Mouse (Mus musculus) liver, adult 2 months (tissue): ENCODE data around the gene Tmem108.

Experiments used
- CTCF ChIP-seq: fragments of 200-500 bp; IDR thresholded peaks from 2 replicates; pipeline ENCODE4 v1.5.1; 2011; ENCODE audit warnings: low read depth, low read length, control low read depth
- POLR2A ChIP-seq: fragments of 200-500 bp; IDR thresholded peaks from 2 replicates; pipeline ENCODE4 v1.6.1; 2011; ENCODE audit warnings: low read length, control low read depth; ENCODE audit not compliant: insufficient read depth; ENCODE audit errors: extremely low read depth

GRCm38 (mm10) chr9:103485606-103486005 is 276.0 kb downstream of the Tmem108 start:
- no peak for TF ChIP-seq CTCF
- no peak for TF ChIP-seq POLR2A
